22 mouse cellular contexts compared by ENCODE assay signal in genomic region chr14:76850051-76850450, GRCm38 (mm10).
DNase-seq lines count a peak whose midpoint lies in the region; ATAC-seq and TF ChIP-seq lines count a peak whose summit lies in the region.
"Had no signal": no experiment of that assay in that cellular context is flagged by ENCODE, and none has a peak within 500 bp of the region (broad histone marks: within the 10 kb centered on the region; RNA-seq: fewer than 3 reads in every experiment).

No protein-coding gene starts in this region.

- no peak for ATAC-seq in heart, embryonic 14.5 days (ENCODE audit: insufficient number of reproducible peaks, insufficient read depth, low FRiP score, low read depth)
- no peak for ATAC-seq in lung, embryonic 15.5 days (ENCODE audit: borderline replicate concordance, extremely low read depth, low FRiP score, low TSS enrichment)
- ATAC-seq in liver, embryonic 11.5 days (replicated peaks; ENCODE audit: low FRiP score) = peak; percentile 20; the same call in 1 of the 2 replicates
- no peak for ATAC-seq in stomach, embryonic 15.5 days (ENCODE audit: insufficient read depth, low FRiP score, low read depth)
- ATAC-seq: activated CD4-positive, CD25-positive, alpha-beta regulatory T cell, adult 4 months; forebrain, embryonic 13.5 days; hindbrain, postnatal 0 days; Patski had no signal

- no peaks in the 10 kb centered on the region for H3K79me2 ChIP-seq in heart, adult 2 months (replicated peaks; ENCODE audit: control insufficient read depth, insufficient read depth, low read length)

- no peaks in the 10 kb centered on the region for H3K27me3 ChIP-seq in heart, embryonic 14.5 days (ENCODE audit: control insufficient read depth, insufficient read depth, low read length)
- no peaks in the 10 kb centered on the region for H3K27me3 ChIP-seq in heart, adult 2 months (ENCODE audit: control insufficient read depth, insufficient read depth, low read length)
- H3K27me3 ChIP-seq in lung, embryonic 15.5 days = no peaks in the 10 kb centered on the region
- no peaks in the 10 kb centered on the region for H3K27me3 ChIP-seq in liver, embryonic 11.5 days (replicated peaks; ENCODE audit: control insufficient read depth, insufficient read depth, low read length)
- no peaks in the 10 kb centered on the region for H3K27me3 ChIP-seq in stomach, embryonic 15.5 days (replicated peaks)
- H3K27me3 ChIP-seq: embryonic facial prominence, embryonic 12.5 days; forebrain, embryonic 13.5 days; Patski had no signal

- H3K27ac ChIP-seq in heart, embryonic 14.5 days (replicated peaks in 1 of 2; ENCODE audit: control insufficient read depth in 1 of 2, insufficient read depth in 1 of 2, low read depth in 2 of 2, low read length in 2 of 2) = no peak overlapping the region
- H3K27ac ChIP-seq in heart, adult 2 months = no peak overlapping the region
- H3K27ac ChIP-seq in lung, embryonic 15.5 days = peak overlapping the region; percentile 46; the same call in 1 of the 2 replicates
- H3K27ac ChIP-seq in liver, embryonic 11.5 days (ENCODE audit: low read depth, low read length) = no peak overlapping the region
- H3K27ac ChIP-seq in stomach, embryonic 15.5 days = no peak overlapping the region
- H3K27ac ChIP-seq: embryonic facial prominence, embryonic 12.5 days; forebrain, embryonic 13.5 days; hindbrain, postnatal 0 days; kidney, postnatal 0 days; macrophage; midbrain, embryonic 10.5 days had no signal

- H3K4me2 ChIP-seq in heart, embryonic 14.5 days (ENCODE audit: low read length) = peak overlapping the region; percentile 25; the same call in 1 of the 2 replicates
- peak overlapping the region; percentile 17; the same call in 1 of the 2 replicates for H3K4me2 ChIP-seq in lung, embryonic 15.5 days
- H3K4me2 ChIP-seq in liver, embryonic 11.5 days = peak overlapping the region; percentile 7; the same call in 1 of the 2 replicates
- H3K4me2 ChIP-seq in stomach, embryonic 15.5 days = 0 out of 2 replicates have a peak overlapping the region, but pooled peaks have one; percentile 3
- H3K4me2 ChIP-seq: embryonic facial prominence, embryonic 12.5 days; forebrain, embryonic 13.5 days had no signal

- no peaks in the 10 kb centered on the region for H3K36me3 ChIP-seq in heart, embryonic 14.5 days (ENCODE audit: control insufficient read depth, insufficient read depth, low read length)
- H3K36me3 ChIP-seq in heart, adult 2 months (ENCODE audit: control insufficient read depth, insufficient read depth, low read length) = peaks cover 6% of the 10 kb centered on the region
- no peaks in the 10 kb centered on the region for H3K36me3 ChIP-seq in lung, embryonic 15.5 days
- H3K36me3 ChIP-seq in liver, embryonic 11.5 days (ENCODE audit: control insufficient read depth, insufficient read depth, low read length) = no peaks in the 10 kb centered on the region
- no peaks in the 10 kb centered on the region for H3K36me3 ChIP-seq in stomach, embryonic 15.5 days
- H3K36me3 ChIP-seq: embryonic facial prominence, embryonic 12.5 days; midbrain, embryonic 10.5 days had no signal

- DNase-seq in heart, adult 2 months = no peak
- DNase-seq in lung, postnatal 4 days = no peak
- DNase-seq in liver, embryonic 11.5 days (ENCODE audit: low spot score) = no peak
- no peak for DNase-seq in kidney, postnatal 36 days
- DNase-seq: adrenal gland, postnatal 14 days; cerebellum, adult 11 months; cerebellum, postnatal 10 days; heart, postnatal 10 days; kidney, adult 18-20 months; right cerebral cortex, postnatal 4 days had no signal

- TF ChIP-seq CTCF in heart, adult 2 months (IDR thresholded peaks at IDR 0.05) = no peak

- H3K9ac ChIP-seq in heart, embryonic 14.5 days (ENCODE audit: low read length) = no peak overlapping the region
- H3K9ac ChIP-seq in heart, adult 2 months (ENCODE audit: low read depth, low read length) = no peak overlapping the region
- H3K9ac ChIP-seq in lung, embryonic 15.5 days = no peak overlapping the region
- no peak overlapping the region for H3K9ac ChIP-seq in liver, embryonic 11.5 days (ENCODE audit: low read depth, low read length)
- H3K9ac ChIP-seq in stomach, embryonic 15.5 days = no peak overlapping the region
- H3K9ac ChIP-seq: embryonic facial prominence, embryonic 12.5 days; forebrain, embryonic 13.5 days had no signal

- WGBS in heart, embryonic 14.5 days = 36% methylated on average over 13 of the region's 13 CpGs
- WGBS in heart, adult 2 months = 55% methylated on average over 13 of the region's 13 CpGs
- WGBS in lung, embryonic 15.5 days = 33% methylated on average over 13 of the region's 13 CpGs
- WGBS in liver, embryonic 11.5 days = 24% methylated on average over 13 of the region's 13 CpGs
- whole genome bisulfite sequencing in stomach, embryonic 15.5 days = 34% methylated on average over 13 of the region's 13 CpGs

- no peaks in the 10 kb centered on the region for H3K9me3 ChIP-seq in heart, embryonic 14.5 days (ENCODE audit: control insufficient read depth, low read length)
- H3K9me3 ChIP-seq in lung, embryonic 15.5 days = no peaks in the 10 kb centered on the region
- no peaks in the 10 kb centered on the region for H3K9me3 ChIP-seq in liver, embryonic 11.5 days (ENCODE audit: control insufficient read depth, low read length)
- H3K9me3 ChIP-seq in stomach, embryonic 15.5 days = no peaks in the 10 kb centered on the region
- H3K9me3 ChIP-seq: embryonic facial prominence, embryonic 12.5 days; forebrain, embryonic 13.5 days; midbrain, embryonic 10.5 days had no signal

- intact Hi-C loops in heart, adult 2 months (cut with DNase I) = no loop called here

- TF ChIP-seq EP300 in heart, adult 2 months (IDR thresholded peaks at IDR 0.05; ENCODE audit: insufficient read depth, low read depth, low read length) = no peak

- H3K4me1 ChIP-seq in heart, embryonic 14.5 days (ENCODE audit: control insufficient read depth in 2 of 2, insufficient read depth in 2 of 2, low read length in 2 of 2) = peaks cover 5 to 9% of the 10 kb centered on the region in 2 experiments; a peak in 2 of 4 replicates
- H3K4me1 ChIP-seq in heart, adult 2 months (ENCODE audit: control insufficient read depth, insufficient read depth, low read length) = peaks cover 6% of the 10 kb centered on the region
- peaks cover 11% of the 10 kb centered on the region; the same call in 1 of the 2 replicates for H3K4me1 ChIP-seq in lung, embryonic 15.5 days
- peaks cover 13% of the 10 kb centered on the region for H3K4me1 ChIP-seq in liver, embryonic 11.5 days (replicated peaks; ENCODE audit: control insufficient read depth, insufficient read depth, low read length)
- H3K4me1 ChIP-seq in stomach, embryonic 15.5 days = peaks cover 5% of the 10 kb centered on the region
- H3K4me1 ChIP-seq: forebrain, embryonic 13.5 days had no signal

- no peak for TF ChIP-seq POLR2A in heart, adult 2 months (IDR thresholded peaks at IDR 0.05; ENCODE audit: insufficient read depth, low read depth, low read length)

- no peak overlapping the region for H3K4me3 ChIP-seq in heart, embryonic 14.5 days (ENCODE audit: control insufficient read depth in 1 of 2, insufficient read depth in 1 of 2, low read depth in 1 of 2, low read length in 2 of 2)
- H3K4me3 ChIP-seq in heart, adult 2 months = no peak overlapping the region
- H3K4me3 ChIP-seq in lung, embryonic 15.5 days = no peak overlapping the region
- no peak overlapping the region for H3K4me3 ChIP-seq in liver, embryonic 11.5 days (ENCODE audit: low read depth, low read length)
- H3K4me3 ChIP-seq in stomach, embryonic 15.5 days (replicated peaks) = no peak overlapping the region
- H3K4me3 ChIP-seq: embryonic facial prominence, embryonic 12.5 days; erythroblast, embryonic 14.5 days; forebrain, embryonic 13.5 days; midbrain, embryonic 10.5 days had no signal
